Mouse (Mus musculus): ENCODE data around the gene Inpp5k. TPM values are rescaled to one million over a fixed set of nuclear protein-coding genes. Genes with fewer than 3 reads are reported as not detected.

Gene Inpp5k
- polyA plus RNA-seq, 1 experiment: 63.6 TPM

- DNase-seq (ENCODE audit: low read depth): peak; percentile 70
Observed at GRCm38 (mm10) chr11:75620136-75620780, 10.5 kb upstream of the Inpp5k start.

DNA sequence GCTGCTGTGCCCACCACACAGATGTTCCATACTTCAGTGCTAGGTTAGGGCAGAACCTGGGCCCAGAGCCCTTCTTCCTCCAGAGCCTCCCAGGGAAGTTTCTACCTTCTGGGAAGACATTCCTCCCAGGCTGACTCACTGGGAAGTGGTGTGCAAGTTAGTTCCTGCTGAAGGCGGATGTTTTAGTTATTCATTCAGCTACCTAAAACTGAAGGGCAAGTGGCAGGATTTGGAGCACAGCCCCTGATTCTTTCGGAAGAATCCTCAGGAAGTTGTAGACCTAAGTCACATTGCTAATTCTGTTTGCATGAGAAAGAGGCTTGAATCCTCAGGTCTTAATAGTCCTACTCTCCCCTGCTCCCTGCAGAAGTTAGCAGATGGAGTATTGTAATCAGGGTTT is 9.4 kb upstream of the Inpp5k start:
- DNase-seq (ENCODE audit: low read depth): no peak

DNA sequence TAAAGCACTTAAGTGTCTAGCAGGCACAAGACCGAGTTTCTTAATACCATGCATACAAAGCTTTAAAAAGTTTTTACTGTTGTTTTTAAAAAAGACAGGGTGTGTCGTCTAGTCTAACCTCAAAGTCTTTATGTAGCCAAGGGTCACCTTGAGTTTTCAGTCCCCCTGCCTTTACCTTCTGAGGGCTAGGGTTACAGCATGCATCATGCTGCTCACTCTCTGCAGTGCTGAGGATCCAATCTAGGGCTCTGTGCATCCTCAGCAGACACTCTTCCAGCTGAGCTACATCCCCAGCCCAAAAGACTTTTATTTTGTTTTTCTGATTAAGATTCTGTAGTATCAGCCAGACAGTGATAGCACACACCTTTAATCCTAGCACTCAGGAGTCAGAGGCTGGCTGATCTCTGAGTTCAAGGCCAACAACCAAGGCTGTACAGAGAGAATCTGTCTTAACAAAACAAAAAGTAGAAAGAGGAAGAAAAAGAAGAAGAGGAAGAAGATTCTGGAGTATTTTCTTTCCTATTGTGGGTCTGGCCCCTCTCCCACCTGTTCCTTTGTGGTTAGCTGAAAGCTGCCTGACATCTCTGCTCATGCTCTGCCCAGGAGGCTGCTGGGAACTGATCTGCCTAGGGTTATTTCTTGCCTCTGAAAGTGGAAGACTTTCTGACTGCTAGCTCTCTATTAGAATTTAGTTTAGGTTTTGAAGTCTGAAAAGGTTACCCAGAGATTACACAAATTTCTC is 8.0 kb upstream of the Inpp5k start:
- no peak for DNase-seq (ENCODE audit: low read depth)

GRCm38 (mm10) chr11:75624102-75624554 is 6.7 kb upstream of the Inpp5k start:
- no peak for DNase-seq (ENCODE audit: low read depth)

- DNase-seq (ENCODE audit: low read depth): no peak
Observed at GRCm38 (mm10) chr11:75625820-75626219, 5.0 kb upstream of the Inpp5k start.

- no peak for DNase-seq (ENCODE audit: low read depth)
Observed at GRCm38 (mm10) chr11:75630098-75630497, 690 bp upstream of the Inpp5k start.

- no peak for DNase-seq (ENCODE audit: low read depth)
Observed at GRCm38 (mm10) chr11:75631561-75632225, 905 bp downstream of the Inpp5k start.

- DNase-seq (ENCODE audit: low read depth): no peak
Observed at GRCm38 (mm10) chr11:75632921-75633320, 2.1 kb downstream of the Inpp5k start.

- DNase-seq (ENCODE audit: low read depth): no peak
Observed at GRCm38 (mm10) chr11:75634801-75635200, 4.0 kb downstream of the Inpp5k start.

DNA sequence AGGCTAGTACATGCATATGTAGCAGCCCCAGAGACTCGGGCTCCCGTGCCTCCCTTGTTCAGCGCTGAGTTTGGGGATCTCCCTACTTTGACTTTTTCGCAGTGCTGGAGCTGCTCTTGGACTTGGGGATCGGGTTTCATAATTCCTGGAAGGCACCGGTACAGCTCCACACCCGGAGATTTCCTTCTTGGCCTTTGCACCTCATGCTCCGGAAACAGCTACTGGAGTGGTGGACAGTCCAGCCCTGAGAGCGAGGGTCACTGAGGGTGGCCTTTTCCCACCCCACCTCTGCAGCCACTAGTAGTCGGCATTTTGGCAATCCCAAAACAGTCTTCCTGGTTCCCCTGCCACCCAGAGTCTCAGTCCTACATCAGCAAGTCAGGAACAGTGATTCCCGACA is 4.5 kb downstream of the Inpp5k start:
- DNase-seq (ENCODE audit: low read depth): no peak

GRCm38 (mm10) chr11:75643323-75643722 is 12.5 kb downstream of the Inpp5k start:
- DNase-seq (ENCODE audit: low read depth): no peak

DNA sequence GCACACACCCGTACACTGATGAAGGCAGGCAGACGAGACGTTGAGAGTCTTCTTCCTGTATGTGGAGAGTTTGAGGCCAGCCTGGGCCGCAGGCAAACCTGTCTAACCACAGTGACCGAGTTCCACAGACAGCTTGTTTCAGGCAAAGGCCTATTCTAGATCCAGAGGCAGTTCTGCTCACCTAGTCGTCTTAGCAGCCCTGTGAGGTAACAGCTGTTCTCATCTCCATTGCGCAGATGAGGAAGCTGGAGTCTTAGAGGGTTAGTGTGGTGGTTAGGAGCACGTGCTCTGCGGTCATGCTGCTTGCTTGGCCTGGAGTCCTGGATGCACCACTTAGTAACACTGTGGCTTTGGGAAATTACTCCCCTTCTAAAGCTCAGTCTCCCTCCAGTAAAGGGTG is 13.9 kb downstream of the Inpp5k start:
- DNase-seq (ENCODE audit: low read depth): no peak

- DNase-seq (ENCODE audit: low read depth): no peak
Observed at GRCm38 (mm10) chr11:75647681-75648211, 17.0 kb downstream of the Inpp5k start.

DNA sequence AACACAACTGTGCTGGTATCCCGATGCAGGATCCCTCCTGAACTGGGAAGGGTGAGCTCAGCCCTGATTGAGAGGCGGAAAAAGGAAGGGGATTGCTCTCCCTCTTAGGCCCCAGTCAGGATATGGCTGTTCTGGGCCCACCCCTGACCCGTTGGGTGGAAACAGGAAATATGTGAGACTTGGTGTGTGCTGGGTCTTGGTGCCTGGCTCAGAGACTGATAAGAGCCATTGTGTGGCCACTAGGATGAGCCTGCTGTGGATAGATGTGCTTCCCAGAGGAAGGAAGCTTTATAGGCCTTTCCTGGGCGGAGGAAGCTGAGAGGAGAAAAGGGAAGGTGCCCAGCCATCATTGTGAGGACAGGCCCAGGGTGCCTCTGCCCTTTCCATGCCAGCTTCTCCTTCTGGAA is 18.4 kb downstream of the Inpp5k start:
- DNase-seq (ENCODE audit: low read depth): no peak

GRCm38 (mm10) chr11:75650311-75650710 is 19.5 kb downstream of the Inpp5k start, which contains the start of gene Myo1c:
Myo1c (plus strand) TSS chr11:75650504.
- DNase-seq (ENCODE audit: low read depth): no peak

DNA sequence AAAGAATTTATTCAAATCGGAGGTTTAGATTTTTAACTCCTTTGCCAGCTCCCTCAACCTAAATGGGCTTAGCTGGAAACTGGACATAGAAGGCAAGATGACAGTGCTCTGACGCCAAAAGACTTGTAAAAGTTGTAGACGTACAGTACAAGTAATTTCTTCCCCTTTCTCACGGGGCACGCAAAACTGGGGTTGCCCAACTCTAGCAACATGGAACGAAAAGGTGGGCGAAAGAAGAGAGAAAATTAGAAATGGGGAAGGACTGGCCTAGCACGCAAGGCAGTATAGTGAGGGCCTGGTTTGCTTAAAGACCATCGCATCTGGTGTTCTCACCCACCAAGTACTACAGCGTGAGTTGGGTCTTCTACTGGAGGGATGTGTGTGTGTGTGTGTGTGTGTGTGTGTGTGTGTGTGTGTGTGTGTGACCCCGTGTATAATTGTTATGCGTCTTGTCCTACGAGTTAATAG is 20.2 kb downstream of the Inpp5k start:
- no peak for DNase-seq (ENCODE audit: low read depth)

GRCm38 (mm10) chr11:75651426-75652221 is 20.8 kb downstream of the Inpp5k start:
- DNase-seq (ENCODE audit: low read depth): no peak

GRCm38 (mm10) chr11:75652222-75652941 is 21.6 kb downstream of the Inpp5k start:
- DNase-seq (ENCODE audit: low read depth): no peak

GRCm38 (mm10) chr11:75652942-75653684 is 22.3 kb downstream of the Inpp5k start:
- no peak for DNase-seq (ENCODE audit: low read depth)

Measured in gonadal fat pad, adult 2 months (tissue).